ENCODE assay signal across 8 mouse cellular contexts in genomic region chr6:94760629-94761111, GRCm38 (mm10).
DNase-seq lines count a peak whose midpoint lies in the region; ATAC-seq and TF ChIP-seq lines count a peak whose summit lies in the region.

No protein-coding gene starts in this region.

- no peaks in the 10 kb centered on the region for H3K36me3 ChIP-seq in CH12.LX (replicated peaks in 1 of 2; ENCODE audit: control insufficient read depth in 1 of 2, insufficient read depth in 1 of 2, low read length in 1 of 2)
- H3K36me3 ChIP-seq in hindbrain, embryonic 16.5 days (ENCODE audit: control insufficient read depth, insufficient read depth, low read length): no peaks in the 10 kb centered on the region
- H3K36me3 ChIP-seq in midbrain, postnatal 0 days (ENCODE audit: insufficient read depth, low read length): no peaks in the 10 kb centered on the region

- no peak for TF ChIP-seq POLR2A in CH12.LX (IDR thresholded peaks at IDR 0.05; ENCODE audit: low read depth, low read length)

- no peak overlapping the region for H3K4me3 ChIP-seq in CH12.LX (replicated peaks in 1 of 3; ENCODE audit: low read depth in 2 of 3, low read length in 2 of 3, poor library complexity in 1 of 3)
- no peak overlapping the region for H3K4me3 ChIP-seq in hindbrain, embryonic 16.5 days (ENCODE audit: low read length)
- H3K4me3 ChIP-seq in midbrain, postnatal 0 days (ENCODE audit: low read depth, low read length): no peak overlapping the region

- dilution Hi-C loops in CH12.LX (cut with MboI; ENCODE audit: extremely low pct_ligation_motif_present, extremely low pct_unique_long_range_greater_than_20kb, low sequenced_read_pairs): no loop called here

- ATAC-seq in hindbrain, embryonic 16.5 days: peak; percentile 52; the same call in 1 of the 2 replicates
- ATAC-seq in midbrain, postnatal 0 days (ENCODE audit: low FRiP score): no peak
- ATAC-seq in cerebellum, adult (ENCODE audit: insufficient number of reproducible peaks, low FRiP score, low TSS enrichment): no peak

- no peaks in the 10 kb centered on the region for H3K79me2 ChIP-seq in CH12.LX (replicated peaks; ENCODE audit: control insufficient read depth, extremely low read depth, insufficient read depth, poor library complexity, severe bottlenecking)

- H3K4me1 ChIP-seq in CH12.LX (ENCODE audit: control insufficient read depth in 1 of 2, insufficient read depth in 2 of 2): peaks cover 0 to 11% of the 10 kb centered on the region in 2 experiments; a peak in 2 of 4 replicates
- no peaks in the 10 kb centered on the region for H3K4me1 ChIP-seq in hindbrain, embryonic 16.5 days (ENCODE audit: control insufficient read depth, insufficient read depth, low read depth, low read length)
- H3K4me1 ChIP-seq in midbrain, postnatal 0 days (ENCODE audit: insufficient read depth, low read length): no peaks in the 10 kb centered on the region; the same call in 1 of the 2 replicates

- in situ Hi-C loops in CH12.LX (cut with MboI; ENCODE audit: low pct_ligation_motif_present, low pct_unique_long_range_greater_than_20kb, low sequenced_read_pairs): no loop called here

- H3K9ac ChIP-seq in CH12.LX (ENCODE audit: insufficient read depth, low read depth): no peak overlapping the region
- no peak overlapping the region for H3K9ac ChIP-seq in hindbrain, embryonic 16.5 days (ENCODE audit: low read depth, low read length)
- no peak overlapping the region for H3K9ac ChIP-seq in midbrain, postnatal 0 days (replicated peaks; ENCODE audit: low read length, poor library complexity, severe bottlenecking)

- H3K27me3 ChIP-seq in CH12.LX (replicated peaks): peaks cover 92% of the 10 kb centered on the region
- H3K27me3 ChIP-seq in hindbrain, embryonic 16.5 days (replicated peaks; ENCODE audit: control insufficient read depth, insufficient read depth, low read length): no peaks in the 10 kb centered on the region
- H3K27me3 ChIP-seq in midbrain, postnatal 0 days (ENCODE audit: insufficient read depth, low read length): no peaks in the 10 kb centered on the region

- peak; percentile 64 for DNase-seq in 3134 (ENCODE audit: extremely low read depth, insufficient read length, low spot score)
- peak; percentile 77 for DNase-seq in CH12.LX (ENCODE audit: extremely low read depth)
- DNase-seq in midbrain, postnatal 0 days (ENCODE audit: low spot score): peak; percentile 20
- DNase-seq in thymus, postnatal 36 days: peak; percentile 38 to 47
- no peak for DNase-seq in kidney, adult 18-20 months
- no peak for DNase-seq in urinary bladder, postnatal 25 days (ENCODE audit: low spot score)

- H3K4me2 ChIP-seq in CH12.LX (ENCODE audit: insufficient read depth, low read depth, poor library complexity, severe bottlenecking): no peak overlapping the region
- H3K4me2 ChIP-seq in hindbrain, embryonic 16.5 days (ENCODE audit: low read length): no peak overlapping the region
- no peak overlapping the region for H3K4me2 ChIP-seq in midbrain, postnatal 0 days (ENCODE audit: low read depth, low read length, poor library complexity, severe bottlenecking)

- 55% methylated on average over 17 of the region's 17 CpGs for WGBS in hindbrain, embryonic 16.5 days
- 56% methylated on average over 17 of the region's 17 CpGs for WGBS in midbrain, postnatal 0 days

- TF ChIP-seq CTCF in CH12.LX (conservative IDR thresholded peaks at IDR 0.05 in 1 of 2, IDR thresholded peaks at IDR 0.05 in 1 of 2; ENCODE audit: low read depth in 2 of 2, low read length in 2 of 2): no peak
- no peak for TF ChIP-seq CTCF in midbrain, postnatal 0 days (IDR thresholded peaks at IDR 0.05)

- 0 out of 2 replicates have a peak, but pooled peaks have one; percentile 20 for TF ChIP-seq EP300 in CH12.LX (IDR thresholded peaks at IDR 0.05; ENCODE audit: low read length)

- TF ChIP-seq RAD21 in CH12.LX (IDR thresholded peaks at IDR 0.05; ENCODE audit: low read depth, low read length): no peak

- H3K9me3 ChIP-seq in CH12.LX (replicated peaks; ENCODE audit: low read length): peaks cover 2% of the 10 kb centered on the region
- H3K9me3 ChIP-seq in hindbrain, embryonic 16.5 days (ENCODE audit: control insufficient read depth, low read length): no peaks in the 10 kb centered on the region
- H3K9me3 ChIP-seq in midbrain, postnatal 0 days (ENCODE audit: low read length): no peaks in the 10 kb centered on the region

- no peak overlapping the region for H3K27ac ChIP-seq in CH12.LX (ENCODE audit: insufficient read depth, low read depth)
- no peak overlapping the region for H3K27ac ChIP-seq in hindbrain, embryonic 16.5 days (ENCODE audit: low read depth, low read length)
- no peak overlapping the region for H3K27ac ChIP-seq in midbrain, postnatal 0 days (ENCODE audit: low read depth, low read length)

TF ChIP-seq in CH12.LX, 34 proteins besides CTCF, POLR2A, EP300 and RAD21:
- TF ChIP-seq MEF2A (IDR thresholded peaks at IDR 0.05; ENCODE audit: borderline replicate concordance, low read depth, low read length) (no peak), SMC3 (IDR thresholded peaks at IDR 0.05; ENCODE audit: low read depth, low read length) (no peak), ETS1 (conservative IDR thresholded peaks at IDR 0.05; ENCODE audit: low read depth, low read length) (peak; percentile 42), NELFE (IDR thresholded peaks at IDR 0.05; ENCODE audit: low read depth, low read length) (no peak), RCOR1 (conservative IDR thresholded peaks at IDR 0.05; ENCODE audit: low read depth, low read length) (0 out of 2 replicates have a peak, but pooled peaks have one; percentile 42), CHD1 (IDR thresholded peaks at IDR 0.05; ENCODE audit: low read depth, low read length) (no peak), BHLHE40 (IDR thresholded peaks at IDR 0.05; ENCODE audit: low read depth, low read length) (peak; percentile 96), KAT2A (IDR thresholded peaks at IDR 0.05; ENCODE audit: insufficient replicate concordance, low read length) (no peak), GABPA (IDR thresholded peaks at IDR 0.05; ENCODE audit: insufficient replicate concordance, low read depth, low read length) (no peak), IRF4 (IDR thresholded peaks at IDR 0.05; ENCODE audit: low read depth, low read length) (0 out of 2 replicates have a peak, but pooled peaks have one; percentile 21), JUN (IDR thresholded peaks at IDR 0.05; ENCODE audit: insufficient read depth, low read depth, low read length) (no peak), JUND (conservative IDR thresholded peaks at IDR 0.05; ENCODE audit: low read depth, low read length) (no peak), HCFC1 (IDR thresholded peaks at IDR 0.05; ENCODE audit: low read depth, low read length) (no peak), POLR2AphosphoS2 (IDR thresholded peaks at IDR 0.05; ENCODE audit: low read depth, low read length) (no peak), SIN3A (IDR thresholded peaks at IDR 0.05; ENCODE audit: low read length) (no peak), ZKSCAN1 (IDR thresholded peaks at IDR 0.05; ENCODE audit: borderline replicate concordance, low read depth, low read length) (no peak), ELF1 (IDR thresholded peaks at IDR 0.05; ENCODE audit: low read depth, low read length) (no peak), USF1 (IDR thresholded peaks at IDR 0.05; ENCODE audit: low read depth, low read length) (no peak), E2F4 (IDR thresholded peaks at IDR 0.05; ENCODE audit: insufficient replicate concordance, low read depth, low read length) (no peak), MAFK (IDR thresholded peaks at IDR 0.05; ENCODE audit: insufficient replicate concordance, low read length) (peak; percentile 87; the same call in 1 of the 2 replicates)

Comparison
In these comparisons a context has a peak if more than half of its experiments do, and no peak if none do; other contexts are left out.
1. DNase-seq: peak in 3134 (single experiment), CH12.LX (single experiment), midbrain, postnatal 0 days (single experiment) and thymus, postnatal 36 days (2 of 2); none in kidney, adult 18-20 months (single experiment) and urinary bladder, postnatal 25 days (single experiment).